Mouse (Mus musculus) stomach, embryonic 15.5 days (tissue): Measurements from ENCODE around the gene Ms4a15. TPM values are rescaled to one million over a fixed set of nuclear protein-coding genes. Genes with fewer than 3 reads are reported as not detected.

Source experiments
- ATAC-seq: fragments of 200-750 bp; cut with Nextera tagmentation; 2 replicates; pipeline ENCODE4 v1.8.0; 2017; ENCODE audit warnings: low read depth, moderate number of reproducible peaks, moderate TSS enrichment; ENCODE audit not compliant: insufficient read depth, low FRiP score
- H3K27ac ChIP-seq: fragments of 300-500 bp; sonication (generic); 2 replicates; pipeline ENCODE4 v1.5.1; 2015; ENCODE audit warnings: mild to moderate bottlenecking, inconsistent platforms
- H3K27me3 ChIP-seq: fragments of 300-500 bp; sonication (generic); replicated peaks from 2 replicates; pipeline ENCODE4 v1.6.1; 2015; ENCODE audit warnings: inconsistent platforms
- H3K36me3 ChIP-seq: fragments of 300-500 bp; sonication (generic); 2 replicates; pipeline ENCODE4 v1.6.1; 2015; ENCODE audit warnings: inconsistent platforms
- H3K4me1 ChIP-seq: fragments of 300-500 bp; sonication (generic); 2 replicates; pipeline ENCODE4 v1.6.1; 2015; ENCODE audit warnings: inconsistent platforms
- H3K4me2 ChIP-seq: fragments of 300-500 bp; sonication (generic); 2 replicates; pipeline ENCODE4 v1.6.1; 2015; ENCODE audit warnings: mild to moderate bottlenecking, inconsistent platforms
- H3K4me3 ChIP-seq: fragments of 300-500 bp; sonication (generic); replicated peaks from 2 replicates; pipeline ENCODE4 v1.5.1; 2015; ENCODE audit warnings: inconsistent platforms
- H3K9ac ChIP-seq: fragments of 300-500 bp; sonication (generic); 2 replicates; pipeline ENCODE4 v1.6.1; 2015; ENCODE audit warnings: inconsistent platforms
- H3K9me3 ChIP-seq: fragments of 300-500 bp; sonication (generic); 2 replicates; pipeline ENCODE4 v1.6.1; 2016; ENCODE audit warnings: inconsistent platforms
- WGBS: fragments of 180-500 bp; shearing (Covaris S2); methylation state at CpG from one replicate; pipeline ENCODE4 v1.1.7; 2015; 5-methylcytosine and 5-hydroxymethylcytosine counted together
- polyA plus RNA-seq: library from polyadenylated mRNA; unstranded; fragments of >200 nt; fragmentation: Nextera tagmentation; extraction: Ambion mirVana; gene quantifications from 2 replicates; pipeline ENCODE4 v1.2.1, GENCODE M21; 2015

The Ms4a15 gene
- polyA plus RNA-seq: 0.10 TPM in 1 of 2 replicates, not detected in the other

DNA sequence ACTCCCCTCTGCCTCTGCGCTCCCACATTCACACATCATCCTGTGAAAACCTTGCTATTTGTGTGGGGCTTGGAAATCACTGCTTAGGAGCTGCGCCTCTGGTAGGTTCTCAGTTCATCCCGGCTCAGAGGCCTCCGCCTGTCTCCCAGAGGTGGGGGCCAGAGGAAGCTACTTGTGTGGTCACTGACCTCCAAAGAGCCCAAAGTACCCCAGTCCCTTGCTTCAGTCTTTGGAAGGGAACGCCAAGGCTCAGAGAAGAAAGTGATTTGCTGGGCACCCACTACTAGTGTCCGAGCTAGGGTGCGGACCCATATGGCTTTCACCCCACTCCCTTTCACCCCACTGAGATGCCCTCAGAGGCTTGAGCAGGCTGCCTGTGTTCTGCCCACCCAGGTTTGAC, at the start of gene Ms4a15:
TSS of gene Ms4a15 (minus strand) at position 101 of the 400 bp plus-strand sequence.
- no peaks in the 10 kb centered on the region for H3K36me3 ChIP-seq
- H3K4me2 ChIP-seq: no peak within 1 kb of the TSS
- no peaks in the 10 kb centered on the region for H3K27me3 ChIP-seq
- no peaks in the 10 kb centered on the region for H3K9me3 ChIP-seq
- ATAC-seq: no peak
- 84% methylated on average over 7 of the region's 7 CpGs for WGBS
- no peak within 1 kb of the TSS for H3K4me3 ChIP-seq
- H3K9ac ChIP-seq: no peak within 1 kb of the TSS
- no peak within 1 kb of the TSS for H3K27ac ChIP-seq
- no peaks in the 10 kb centered on the region for H3K4me1 ChIP-seq

DNA sequence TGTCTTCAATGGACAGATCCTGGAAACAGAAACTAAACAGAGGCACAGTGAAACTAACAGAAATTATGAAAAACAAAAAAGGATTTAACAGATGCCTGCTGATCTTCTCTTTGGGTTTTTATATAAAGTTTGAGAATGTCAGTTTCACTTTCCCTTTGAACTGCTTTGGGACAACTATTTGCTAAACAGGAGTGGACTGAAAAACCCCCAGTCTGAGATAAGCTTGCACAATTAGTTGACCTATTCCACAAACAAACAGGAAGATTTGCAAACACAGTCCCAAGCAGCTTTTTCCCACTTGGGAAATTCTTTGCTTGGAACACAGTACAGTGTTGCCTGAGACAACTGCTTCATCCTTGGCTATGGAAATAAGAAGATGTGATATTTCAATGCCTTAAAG, 44.5 kb upstream of the Ms4a15 start:
- H3K27me3 ChIP-seq: no peaks in the 10 kb centered on the region
- H3K4me3 ChIP-seq: no peak overlapping the region
- no peak overlapping the region for H3K9ac ChIP-seq
- H3K4me1 ChIP-seq: no peaks in the 10 kb centered on the region
- no peaks in the 10 kb centered on the region for H3K9me3 ChIP-seq
- no peaks in the 10 kb centered on the region for H3K36me3 ChIP-seq
- H3K4me2 ChIP-seq: no peak overlapping the region
- no peak overlapping the region for H3K27ac ChIP-seq
- no peak for ATAC-seq

DNA sequence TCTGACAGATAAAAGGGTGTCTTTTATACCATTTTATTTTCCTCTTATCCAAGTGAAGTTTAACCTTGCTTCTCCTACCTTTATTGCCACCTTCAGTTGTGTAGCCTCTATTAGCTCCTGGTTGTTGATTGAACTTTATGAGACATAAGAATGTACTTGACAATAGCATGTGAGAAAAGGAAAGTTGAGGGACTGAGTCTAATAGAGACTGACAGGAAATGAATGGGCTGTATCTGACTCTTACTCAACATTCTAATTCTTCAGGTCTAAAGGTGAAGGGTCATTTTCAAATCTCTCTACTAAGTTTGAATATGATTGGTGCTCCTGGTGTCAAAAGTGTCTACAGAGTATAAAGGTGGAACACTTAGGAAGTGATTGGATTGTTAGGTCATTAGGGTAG, 29.3 kb upstream of the Ms4a15 start:
- Histone ChIP-seq H3K4me2 (no peak overlapping the region), H3K9me3 (no peaks in the 10 kb centered on the region), H3K27me3 (no peaks in the 10 kb centered on the region), H3K9ac (no peak overlapping the region), H3K36me3 (no peaks in the 10 kb centered on the region), H3K4me1 (no peaks in the 10 kb centered on the region), H3K4me3 (no peak overlapping the region), H3K27ac (no peak overlapping the region)
- ATAC-seq: no peak

DNA sequence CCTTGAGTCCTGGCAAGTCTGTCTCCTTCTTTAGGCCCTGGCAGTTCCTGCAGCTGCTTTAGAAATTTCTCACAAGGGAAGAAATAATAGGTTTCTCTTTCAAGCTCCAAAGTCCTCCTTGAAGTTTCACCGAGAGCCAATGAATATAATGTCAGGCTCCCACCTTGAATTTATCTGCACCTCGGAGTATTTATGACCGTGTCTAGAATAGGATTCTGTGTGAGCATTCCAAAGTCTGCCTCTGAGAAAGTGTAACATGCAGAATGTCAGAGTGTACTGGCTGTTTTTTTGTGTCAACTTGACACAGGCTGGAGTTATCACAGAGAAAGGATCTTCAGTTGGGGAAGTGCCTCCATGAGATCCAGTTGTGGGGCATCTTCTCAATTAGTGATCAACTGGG, 24.8 kb upstream of the Ms4a15 start, which contains the start of gene Ms4a18:
TSS of gene Ms4a18 (minus strand) at position 141 of the 400 bp plus-strand sequence.
- no peak for ATAC-seq
- Histone ChIP-seq H3K4me3 (no peak within 1 kb of the TSS), H3K4me1 (no peaks in the 10 kb centered on the region), H3K27me3 (no peaks in the 10 kb centered on the region), H3K9me3 (no peaks in the 10 kb centered on the region), H3K4me2 (no peak within 1 kb of the TSS), H3K9ac (no peak within 1 kb of the TSS), H3K27ac (0 out of 2 replicates have a peak within 1 kb of the TSS, but pooled peaks have one; percentile 8), H3K36me3 (no peaks in the 10 kb centered on the region)
- WGBS: 77% methylated on average over 3 of the region's 3 CpGs

DNA sequence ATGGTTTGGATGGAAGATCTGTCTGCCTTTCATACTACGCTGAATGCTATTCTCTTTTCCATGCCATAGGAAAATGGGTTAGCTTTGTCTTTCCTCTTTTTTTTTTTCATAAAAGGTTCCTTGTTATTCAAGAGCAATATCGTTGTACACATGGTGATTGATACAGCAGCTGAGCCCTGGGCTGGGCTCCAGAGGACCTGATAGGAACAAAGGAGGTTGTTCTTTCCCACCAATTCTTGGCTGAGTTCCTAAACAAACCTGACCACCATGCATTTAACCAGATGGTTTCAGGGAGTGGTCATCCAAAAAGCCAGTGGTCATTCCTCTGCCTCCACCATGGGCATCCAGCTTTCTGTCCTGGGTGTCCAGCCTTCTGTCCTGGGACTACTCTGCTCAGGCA, 24.2 kb upstream of the Ms4a15 start:
- ATAC-seq: no peak
- no peak overlapping the region for H3K4me3 ChIP-seq
- no peak overlapping the region for H3K9ac ChIP-seq
- H3K9me3 ChIP-seq: no peaks in the 10 kb centered on the region
- no peak overlapping the region for H3K4me2 ChIP-seq
- H3K27me3 ChIP-seq: no peaks in the 10 kb centered on the region
- 0 out of 2 replicates have a peak overlapping the region, but pooled peaks have one; percentile 8 for H3K27ac ChIP-seq
- no peaks in the 10 kb centered on the region for H3K36me3 ChIP-seq
- no peaks in the 10 kb centered on the region for H3K4me1 ChIP-seq
- 73% methylated on average over 2 of the region's 2 CpGs for whole genome bisulfite sequencing

DNA sequence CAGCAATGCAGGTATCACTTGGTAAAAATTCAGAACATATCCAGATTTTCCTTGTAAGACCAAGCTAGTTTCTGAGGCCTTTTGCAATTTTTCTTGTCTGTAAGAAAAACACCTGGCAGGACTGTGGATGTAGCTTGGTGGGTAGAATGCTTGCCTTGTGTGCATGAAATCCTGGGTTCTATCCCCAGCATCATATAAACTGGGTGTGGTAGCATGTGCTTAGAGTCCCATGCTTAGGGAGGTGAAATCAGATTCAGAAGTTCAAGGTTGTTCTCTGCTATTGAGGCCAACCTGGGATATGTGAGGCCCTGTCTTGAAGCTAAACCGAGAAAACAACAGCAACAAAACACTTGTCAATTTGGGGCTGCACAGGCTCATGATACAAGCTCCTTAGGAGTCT, 22.9 kb upstream of the Ms4a15 start:
- no peak overlapping the region for H3K27ac ChIP-seq
- no peak overlapping the region for H3K9ac ChIP-seq
- no peak overlapping the region for H3K4me2 ChIP-seq
- WGBS: 76% methylated on average over 1 of the region's 1 CpGs
- no peaks in the 10 kb centered on the region for H3K4me1 ChIP-seq
- no peak for ATAC-seq
- H3K27me3 ChIP-seq: no peaks in the 10 kb centered on the region
- no peaks in the 10 kb centered on the region for H3K9me3 ChIP-seq
- H3K4me3 ChIP-seq: no peak overlapping the region
- H3K36me3 ChIP-seq: no peaks in the 10 kb centered on the region

DNA sequence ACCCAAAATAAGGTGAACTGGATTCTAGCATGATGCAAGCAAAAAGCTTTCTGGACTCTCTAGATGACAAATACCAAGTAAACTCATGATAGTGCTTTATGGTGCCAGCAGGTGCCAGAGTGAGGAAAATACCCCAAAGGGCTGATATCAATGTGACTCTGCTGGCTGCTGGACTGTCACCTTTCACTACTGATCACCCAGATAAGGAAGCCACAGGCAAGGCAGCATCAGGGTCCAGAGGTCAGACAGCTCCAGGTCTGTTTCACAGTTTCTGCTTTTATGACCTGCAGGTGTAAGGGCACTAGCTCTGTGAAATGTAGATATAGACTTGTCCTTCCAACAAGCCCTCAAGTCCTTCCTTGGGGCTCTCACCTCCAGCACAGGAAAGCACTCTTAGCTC, 22.4 kb upstream of the Ms4a15 start:
- H3K9ac ChIP-seq: no peak overlapping the region
- H3K36me3 ChIP-seq: no peaks in the 10 kb centered on the region
- ATAC-seq: no peak
- H3K27ac ChIP-seq: no peak overlapping the region
- no peaks in the 10 kb centered on the region for H3K4me1 ChIP-seq
- no peak overlapping the region for H3K4me3 ChIP-seq
- H3K9me3 ChIP-seq: no peaks in the 10 kb centered on the region
- no peaks in the 10 kb centered on the region for H3K27me3 ChIP-seq
- H3K4me2 ChIP-seq: no peak overlapping the region

DNA sequence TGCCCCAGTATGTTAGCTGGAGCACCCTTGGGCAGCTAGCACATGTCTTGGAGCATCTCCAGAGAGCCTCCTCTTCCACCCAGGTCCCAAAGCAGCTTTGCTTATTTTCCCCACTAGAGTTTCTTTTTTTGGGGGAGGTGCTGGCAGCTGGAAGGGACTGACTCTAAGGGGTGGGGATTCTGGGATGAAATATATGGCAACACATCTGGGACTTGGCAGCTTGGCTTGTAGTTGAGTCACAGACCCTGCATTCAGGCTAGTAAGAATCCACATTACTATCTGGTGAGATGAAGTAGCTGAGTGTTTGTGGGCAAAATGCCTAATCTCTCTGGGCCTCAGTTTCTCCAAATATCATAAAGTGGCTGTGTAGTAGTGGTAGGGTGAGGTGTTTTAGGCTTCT, 1.1 kb downstream of the Ms4a15 start:
- no peak overlapping the region for H3K27ac ChIP-seq
- no peaks in the 10 kb centered on the region for H3K9me3 ChIP-seq
- no peak overlapping the region for H3K4me3 ChIP-seq
- H3K36me3 ChIP-seq: no peaks in the 10 kb centered on the region
- no peak overlapping the region for H3K9ac ChIP-seq
- H3K27me3 ChIP-seq: no peaks in the 10 kb centered on the region
- no peak overlapping the region for H3K4me2 ChIP-seq
- no peak for ATAC-seq
- H3K4me1 ChIP-seq: no peaks in the 10 kb centered on the region

DNA sequence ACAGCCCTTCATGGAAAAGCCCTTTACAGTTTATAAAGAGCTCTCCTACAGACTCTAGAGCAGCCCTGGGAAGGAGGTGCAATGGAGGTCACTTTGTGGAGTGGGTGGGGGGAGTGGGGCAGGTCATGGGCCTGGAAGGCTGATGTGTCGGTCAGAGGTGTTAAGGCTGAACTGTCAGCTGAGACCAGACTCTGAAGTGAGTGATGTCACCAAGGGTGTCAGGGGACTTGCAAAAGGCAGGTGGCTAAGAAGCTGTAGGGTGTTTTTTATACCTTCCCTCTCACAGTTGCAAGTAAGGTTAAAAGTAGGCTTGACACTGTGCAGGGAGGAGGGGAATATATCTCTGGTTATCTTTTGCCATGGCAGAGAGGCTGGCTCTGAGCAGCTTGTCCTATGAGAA, 2.3 kb downstream of the Ms4a15 start:
- Histone ChIP-seq H3K27me3 (no peaks in the 10 kb centered on the region), H3K27ac (no peak overlapping the region), H3K9ac (no peak overlapping the region), H3K4me1 (no peaks in the 10 kb centered on the region), H3K9me3 (no peaks in the 10 kb centered on the region), H3K4me3 (no peak overlapping the region), H3K36me3 (no peaks in the 10 kb centered on the region), H3K4me2 (no peak overlapping the region)
- 36% methylated on average over 1 of the region's 1 CpGs for WGBS
- no peak for ATAC-seq

DNA sequence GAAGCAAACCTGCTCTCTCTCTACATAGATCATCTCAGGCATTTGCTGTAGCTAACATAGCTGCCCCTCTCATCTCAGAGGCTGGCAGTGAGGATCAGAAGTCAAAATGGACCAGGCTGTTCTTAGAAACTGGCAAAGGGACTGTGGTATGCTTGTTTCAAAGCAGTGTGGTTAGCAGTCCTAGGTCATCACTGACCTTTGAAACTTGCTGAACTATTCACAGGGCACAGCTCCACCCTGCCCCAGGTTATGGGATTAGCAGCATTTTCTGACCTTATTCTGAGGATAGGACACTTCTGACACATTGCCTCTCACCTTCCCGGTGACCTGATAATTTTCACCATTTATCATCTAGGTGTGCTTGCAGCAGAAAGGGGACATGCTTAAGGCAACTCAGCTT, 4.5 kb downstream of the Ms4a15 start:
- Histone ChIP-seq H3K4me3 (no peak overlapping the region), H3K27me3 (no peaks in the 10 kb centered on the region), H3K9me3 (no peaks in the 10 kb centered on the region), H3K4me2 (no peak overlapping the region), H3K36me3 (no peaks in the 10 kb centered on the region), H3K9ac (no peak overlapping the region), H3K4me1 (no peaks in the 10 kb centered on the region), H3K27ac (no peak overlapping the region)
- ATAC-seq: no peak
- WGBS: 81% methylated on average over 1 of the region's 1 CpGs

DNA sequence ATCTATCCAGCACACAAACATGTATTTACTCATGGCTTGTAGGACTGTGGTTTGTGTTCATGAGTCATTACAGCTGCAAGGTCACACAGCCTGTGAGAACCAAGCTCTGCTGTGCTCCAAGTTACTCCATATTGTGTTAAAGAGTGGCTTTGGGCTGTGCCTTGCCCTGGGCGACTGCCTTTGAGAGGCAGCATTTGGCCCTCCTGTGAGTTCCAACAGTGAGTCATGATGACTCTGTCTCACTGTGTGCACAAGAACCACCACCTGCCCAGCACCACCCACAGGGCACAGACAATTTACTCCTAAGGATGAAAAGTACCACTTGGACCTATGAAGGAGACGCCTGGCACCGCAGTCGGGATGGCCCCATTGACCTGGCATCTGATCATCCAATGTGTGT, 7.2 kb downstream of the Ms4a15 start:
- no peak for ATAC-seq
- Histone ChIP-seq H3K9ac (no peak overlapping the region), H3K4me1 (no peaks in the 10 kb centered on the region), H3K9me3 (no peaks in the 10 kb centered on the region), H3K4me3 (no peak overlapping the region), H3K27me3 (no peaks in the 10 kb centered on the region), H3K36me3 (no peaks in the 10 kb centered on the region), H3K4me2 (no peak overlapping the region), H3K27ac (no peak overlapping the region)
- WGBS: 91% methylated on average over 4 of the region's 4 CpGs

DNA sequence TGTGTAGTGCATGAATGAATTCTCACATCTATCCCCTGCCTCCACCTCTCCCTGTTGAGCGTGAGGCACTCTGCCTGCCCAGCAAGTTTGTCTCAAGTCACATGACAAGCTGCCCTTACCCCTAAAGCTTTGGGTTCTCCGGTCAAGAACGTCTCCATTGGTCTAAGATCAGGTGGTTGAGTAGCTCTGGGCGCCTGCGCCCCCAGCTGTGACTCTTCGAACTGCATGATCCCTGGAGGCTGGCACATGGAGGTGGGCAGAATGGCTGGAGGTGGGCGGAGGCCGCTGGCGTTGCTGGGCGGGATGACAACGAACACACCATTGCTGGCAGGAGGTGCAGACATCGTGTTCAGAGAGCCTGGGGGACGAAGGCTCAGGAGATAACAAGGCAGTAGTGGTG, 8.5 kb downstream of the Ms4a15 start:
- no peak overlapping the region for H3K9ac ChIP-seq
- WGBS: 73% methylated on average over 13 of the region's 13 CpGs
- no peak overlapping the region for H3K27ac ChIP-seq
- H3K27me3 ChIP-seq: no peaks in the 10 kb centered on the region
- H3K9me3 ChIP-seq: no peaks in the 10 kb centered on the region
- H3K4me1 ChIP-seq: no peaks in the 10 kb centered on the region
- H3K36me3 ChIP-seq: no peaks in the 10 kb centered on the region
- H3K4me3 ChIP-seq: no peak overlapping the region
- no peak overlapping the region for H3K4me2 ChIP-seq
- ATAC-seq: no peak

DNA sequence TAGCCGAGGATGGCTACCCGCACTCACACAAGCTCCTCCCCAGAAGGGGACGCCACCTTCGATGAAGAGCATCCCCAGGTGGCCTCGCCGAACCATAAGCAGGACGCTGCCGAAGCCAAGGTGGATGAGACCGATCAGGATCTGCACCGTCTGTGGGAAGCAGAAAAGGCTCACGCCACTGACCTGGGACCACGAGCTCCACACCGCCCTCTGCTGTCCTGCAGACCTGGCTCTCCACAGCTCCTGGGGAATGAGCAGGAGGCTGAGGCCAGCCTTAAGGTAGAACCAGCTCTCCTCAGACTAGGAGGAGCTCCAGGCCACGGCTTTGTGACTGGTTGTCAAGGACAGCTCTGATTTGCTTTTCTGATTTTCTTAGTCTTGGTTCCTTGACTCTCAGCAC, 9.9 kb downstream of the Ms4a15 start:
- H3K4me2 ChIP-seq: peak overlapping the region; percentile 46; the same call in 1 of the 2 replicates
- H3K27me3 ChIP-seq: no peaks in the 10 kb centered on the region
- H3K4me1 ChIP-seq: 0 out of 2 replicates have a peak, but pooled peaks cover 3% of the 10 kb centered on the region
- H3K4me3 ChIP-seq: no peak overlapping the region; the same call in 1 of the 2 replicates
- ATAC-seq: no peak
- no peak overlapping the region for H3K9ac ChIP-seq
- WGBS: 21% methylated on average over 14 of the region's 14 CpGs
- no peaks in the 10 kb centered on the region for H3K9me3 ChIP-seq
- H3K36me3 ChIP-seq: no peaks in the 10 kb centered on the region
- no peak overlapping the region for H3K27ac ChIP-seq
